Mouse (Mus musculus): ENCODE data around the gene Pitpnc1.

Gene Pitpnc1

DNA sequence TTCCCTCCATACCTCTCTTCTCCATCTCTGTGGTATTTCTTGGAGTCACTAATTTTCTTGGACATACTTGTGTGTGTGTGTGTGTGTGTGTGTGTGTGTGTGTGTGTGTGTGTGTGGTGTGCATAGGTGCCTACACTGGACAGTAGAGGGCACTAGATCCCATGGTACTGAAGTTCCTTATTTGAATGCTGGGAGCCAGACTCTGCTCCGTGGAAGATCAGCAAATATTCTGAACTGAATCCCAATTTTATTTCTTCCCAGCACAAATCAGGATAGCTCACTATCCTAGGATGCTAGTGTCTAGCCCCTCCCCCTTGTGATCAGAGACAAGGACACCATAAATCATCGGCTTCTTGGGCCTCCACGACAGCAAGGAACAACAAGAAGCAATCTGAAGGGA, 148.7 kb downstream of the Pitpnc1 start:
- no peak for DNase-seq

DNA sequence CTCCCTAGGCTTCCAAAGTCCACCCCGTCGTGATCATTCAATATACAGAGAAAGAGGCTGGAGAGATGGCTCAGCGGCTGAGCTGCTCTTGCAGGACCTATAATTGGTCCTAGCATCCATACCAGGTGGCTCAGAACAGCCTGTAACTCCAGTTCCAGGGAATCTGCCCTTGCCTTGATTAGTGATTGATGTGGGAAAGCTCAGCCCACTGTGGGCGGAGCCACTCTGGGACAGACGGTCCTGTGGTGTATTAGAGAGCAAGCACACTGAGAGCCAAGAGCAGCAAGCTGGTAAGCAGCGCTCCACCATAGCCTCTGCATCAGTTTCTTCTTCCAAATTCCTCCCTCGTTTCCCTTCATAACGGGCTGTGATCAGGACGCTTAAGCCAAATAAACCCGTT, 150.6 kb downstream of the Pitpnc1 start:
- no peak for DNase-seq

DNA sequence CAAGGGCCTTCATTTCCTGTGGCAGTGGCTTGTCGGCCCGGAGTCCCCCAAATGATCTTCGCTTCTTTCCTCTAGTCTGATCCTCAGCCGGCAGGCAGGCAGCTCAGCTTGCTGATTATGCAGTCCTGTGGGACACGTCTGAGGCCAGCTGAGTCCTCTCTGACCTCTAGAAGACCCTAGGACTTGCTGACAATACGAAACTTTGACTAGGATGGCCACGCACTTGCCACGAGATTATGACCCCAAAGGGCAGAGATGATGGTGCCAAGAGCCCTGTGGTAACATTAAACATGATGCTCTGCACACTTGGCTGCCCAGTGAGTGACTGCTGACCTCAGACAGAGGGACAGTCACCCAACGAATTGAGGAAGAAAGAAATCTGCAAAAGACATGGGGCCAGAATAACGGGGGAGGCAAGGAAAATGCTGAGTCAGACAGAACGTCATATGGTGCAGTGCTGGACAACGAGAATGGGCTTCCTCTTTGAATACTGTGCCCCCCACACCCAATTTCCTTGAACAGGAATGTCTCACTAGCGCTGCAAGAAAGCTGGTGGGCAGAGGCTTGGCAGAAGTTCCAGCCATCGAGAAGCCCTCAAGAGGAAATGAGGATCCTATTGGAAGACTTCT, 152.7 kb downstream of the Pitpnc1 start:
- peak in 1 of 2 experiments; percentile 6 for DNase-seq

DNA sequence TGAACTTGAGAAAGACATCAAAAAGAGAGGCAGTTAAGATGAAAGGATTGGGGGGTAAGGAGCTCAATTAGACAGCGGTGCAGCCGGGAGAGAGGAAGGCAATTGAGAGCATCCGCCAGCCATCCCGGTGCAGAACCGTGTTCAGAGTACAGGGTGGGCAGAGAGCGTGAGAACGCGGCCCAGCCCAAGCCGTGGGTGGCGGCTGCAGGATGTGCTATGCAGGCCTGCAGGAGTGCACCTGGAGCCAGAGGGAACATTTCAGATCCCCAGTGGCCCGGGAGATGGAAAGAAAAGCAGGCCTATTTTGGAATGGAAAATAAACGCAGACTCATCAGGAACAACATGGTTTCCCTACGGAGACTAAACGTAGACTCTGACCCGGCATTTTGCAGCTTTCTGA, 155.0 kb downstream of the Pitpnc1 start:
- no peak for DNase-seq

DNA sequence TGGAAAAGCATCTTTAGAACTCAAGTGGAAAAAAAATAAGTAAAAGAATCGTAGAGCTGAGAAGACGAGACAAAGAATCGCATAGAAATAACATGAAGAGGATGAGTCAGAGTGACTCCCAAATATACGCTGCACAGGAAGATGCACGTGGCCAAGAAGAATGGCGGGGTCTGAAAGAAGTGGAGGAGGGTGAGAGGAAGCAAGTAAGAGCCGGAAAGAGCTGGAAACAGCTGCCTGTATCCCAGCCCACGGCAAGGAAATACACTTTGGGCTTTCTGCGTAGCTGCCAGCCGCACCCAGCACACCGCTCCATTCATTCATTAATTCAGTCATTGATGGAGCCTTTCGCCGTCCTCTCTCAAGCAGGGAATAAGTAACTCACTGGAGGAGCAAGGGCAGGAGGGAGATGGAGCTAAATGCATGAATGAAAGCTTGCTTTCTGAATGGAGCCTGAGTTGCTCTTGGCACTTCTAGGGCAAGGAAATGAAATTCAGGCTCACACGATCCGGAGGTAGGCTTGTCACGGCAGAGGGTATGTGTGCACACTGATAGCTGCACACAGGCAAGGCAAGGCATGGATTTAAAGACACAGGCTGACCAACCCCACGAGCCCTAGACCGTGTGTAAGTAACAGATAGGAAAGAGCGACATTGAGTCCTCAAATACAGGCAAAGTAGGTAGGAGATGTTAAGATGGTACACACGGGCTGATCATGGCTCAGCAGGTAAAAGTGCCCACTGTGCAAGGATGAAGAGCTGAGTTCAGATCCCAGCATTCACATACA, 160.0 kb downstream of the Pitpnc1 start:
- DNase-seq = no peak

DNA sequence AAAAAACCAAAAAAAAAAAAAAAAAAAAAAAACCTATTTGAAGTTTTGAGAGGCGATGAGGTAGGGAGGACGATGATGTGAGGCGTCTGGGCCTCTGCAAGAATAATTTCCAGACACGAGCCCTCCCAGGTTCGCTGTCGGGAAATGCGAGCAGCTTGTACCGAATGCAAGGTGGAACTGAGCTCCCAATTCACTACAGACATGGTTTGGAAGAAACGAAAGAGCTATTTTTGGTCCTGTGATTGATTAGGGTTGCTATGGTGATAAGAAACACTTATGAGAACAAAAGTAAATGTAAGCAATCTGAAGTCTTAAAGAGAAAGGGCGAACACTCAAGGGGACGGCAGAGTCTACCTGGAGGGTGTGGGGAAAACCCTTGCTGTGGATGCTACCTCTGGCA, 164.3 kb downstream of the Pitpnc1 start:
- no peak for DNase-seq

DNA sequence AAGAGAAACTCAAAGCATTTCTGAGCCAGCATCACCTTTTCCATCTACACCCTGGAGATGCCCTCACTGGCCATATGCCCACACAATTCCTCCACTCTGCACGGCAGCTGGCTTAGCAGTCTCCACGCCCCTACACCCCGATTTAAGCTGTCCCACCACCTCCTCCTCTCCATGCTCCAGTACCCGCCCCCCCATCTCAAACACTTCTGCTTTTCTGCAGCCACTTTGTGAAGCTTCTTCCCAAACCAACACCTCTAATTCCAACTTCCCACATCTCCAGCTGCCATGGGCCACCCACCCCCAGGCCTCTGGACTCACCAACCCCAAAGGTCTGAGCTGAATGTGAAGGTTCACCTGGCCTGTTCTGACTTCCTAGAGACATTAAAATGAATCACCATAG, 168.4 kb downstream of the Pitpnc1 start:
- no peak for DNase-seq

DNA sequence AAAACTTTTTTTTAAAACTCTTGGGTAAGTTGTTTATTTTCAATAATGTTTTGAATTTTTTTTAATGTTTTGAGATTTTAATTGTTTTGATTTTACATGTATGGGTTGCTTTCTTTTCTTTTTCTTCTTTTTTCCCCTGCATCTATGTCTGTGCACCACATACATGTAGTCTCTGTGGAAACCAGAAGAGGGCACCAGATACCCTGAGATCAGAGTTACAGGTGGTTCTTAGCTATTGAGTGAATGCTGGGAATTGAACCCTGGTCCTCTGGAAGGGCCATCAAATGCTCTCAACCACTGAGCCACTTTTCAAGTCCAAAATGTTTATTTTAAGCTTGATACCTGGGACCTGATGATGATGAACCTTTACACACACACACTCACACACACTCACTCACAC, 170.3 kb downstream of the Pitpnc1 start:
- DNase-seq = no peak

DNA sequence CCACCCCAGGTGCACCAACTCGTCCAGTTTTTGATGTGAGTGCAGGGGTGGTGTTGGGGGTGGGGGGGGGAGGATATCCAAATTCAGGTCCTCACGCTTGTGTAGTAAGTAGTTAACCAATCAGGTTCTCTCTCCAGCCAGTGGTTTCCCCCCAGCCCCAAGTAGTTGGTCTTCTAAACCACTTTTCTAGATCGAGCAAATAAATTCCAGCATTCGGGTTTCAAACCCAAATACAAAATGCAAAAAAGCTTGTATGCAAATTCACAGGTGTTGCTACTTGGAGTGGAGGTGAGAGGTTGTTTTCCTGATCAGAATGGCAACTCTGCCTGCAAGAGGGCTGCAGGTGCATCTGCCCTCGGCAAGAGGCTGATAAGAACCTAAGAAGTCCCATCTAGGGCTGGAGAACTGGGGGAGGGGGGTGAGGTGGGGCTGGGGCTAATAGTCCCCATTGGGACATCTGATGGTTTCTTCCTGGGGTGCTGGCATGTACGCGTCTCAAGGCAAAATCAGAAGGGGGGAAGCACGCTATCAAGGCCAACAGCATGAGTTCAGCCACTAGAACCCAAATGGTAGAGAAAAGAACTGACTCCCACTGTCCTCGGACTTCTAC, 170.9 kb downstream of the Pitpnc1 start:
- DNase-seq = no peak

DNA sequence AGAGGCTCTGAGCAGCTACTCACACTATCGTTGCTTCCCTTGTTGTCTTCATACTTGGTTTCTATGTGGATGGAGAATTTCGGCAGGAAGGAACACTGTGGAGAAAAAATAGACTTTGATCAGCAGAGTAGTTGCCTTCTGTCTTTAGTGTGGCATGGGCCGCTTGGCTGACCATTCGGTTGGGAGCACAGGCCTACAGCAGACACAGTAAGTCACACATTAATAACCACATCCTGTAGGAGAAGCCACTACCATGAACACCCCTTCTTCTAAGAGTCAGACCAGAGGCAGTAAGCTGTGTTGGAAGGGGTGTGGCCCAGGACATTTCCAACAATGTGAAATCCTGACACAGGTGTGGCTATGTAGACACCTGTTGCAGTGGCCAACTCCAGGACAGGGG, 174.3 kb downstream of the Pitpnc1 start:
- no peak for DNase-seq

DNA sequence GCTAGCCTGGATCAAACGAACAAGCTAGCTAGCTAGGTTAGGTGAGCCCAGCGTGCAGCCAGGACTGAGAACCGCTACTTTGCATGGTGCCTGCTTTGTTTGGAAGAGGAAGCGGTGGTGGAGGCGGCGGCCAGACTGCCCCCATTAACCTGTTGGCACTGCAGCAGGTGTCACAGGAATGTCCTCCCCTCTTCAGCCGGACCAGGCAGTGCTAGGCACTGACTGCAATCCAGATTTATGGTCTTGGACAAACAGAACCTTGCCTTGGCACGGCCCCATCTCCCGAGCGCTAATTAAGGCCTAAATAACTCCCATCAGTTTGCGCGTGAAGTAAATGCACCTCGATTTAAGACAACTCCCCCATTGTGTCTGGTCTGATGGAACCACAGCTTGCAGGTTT, 178.5 kb downstream of the Pitpnc1 start:
- no peak for DNase-seq

DNA sequence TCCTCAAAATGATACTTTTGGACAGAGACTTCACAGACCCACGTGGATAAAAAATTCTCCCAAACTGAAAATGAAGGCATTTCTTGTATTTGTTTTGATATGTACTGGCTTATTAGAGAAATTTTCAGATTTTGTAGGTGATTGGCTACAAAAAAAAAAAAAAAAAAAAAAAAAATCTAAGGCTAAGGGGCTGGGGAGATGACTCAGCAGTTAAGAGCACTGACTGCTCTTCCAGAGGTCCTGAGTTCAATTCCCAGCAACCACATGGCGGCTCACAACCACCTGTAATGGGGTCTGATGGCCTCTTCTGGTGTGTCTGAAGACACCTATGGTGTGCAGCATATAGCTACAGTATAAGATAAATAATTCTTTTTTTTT, 182.3 kb downstream of the Pitpnc1 start:
- DNase-seq = no peak

DNA sequence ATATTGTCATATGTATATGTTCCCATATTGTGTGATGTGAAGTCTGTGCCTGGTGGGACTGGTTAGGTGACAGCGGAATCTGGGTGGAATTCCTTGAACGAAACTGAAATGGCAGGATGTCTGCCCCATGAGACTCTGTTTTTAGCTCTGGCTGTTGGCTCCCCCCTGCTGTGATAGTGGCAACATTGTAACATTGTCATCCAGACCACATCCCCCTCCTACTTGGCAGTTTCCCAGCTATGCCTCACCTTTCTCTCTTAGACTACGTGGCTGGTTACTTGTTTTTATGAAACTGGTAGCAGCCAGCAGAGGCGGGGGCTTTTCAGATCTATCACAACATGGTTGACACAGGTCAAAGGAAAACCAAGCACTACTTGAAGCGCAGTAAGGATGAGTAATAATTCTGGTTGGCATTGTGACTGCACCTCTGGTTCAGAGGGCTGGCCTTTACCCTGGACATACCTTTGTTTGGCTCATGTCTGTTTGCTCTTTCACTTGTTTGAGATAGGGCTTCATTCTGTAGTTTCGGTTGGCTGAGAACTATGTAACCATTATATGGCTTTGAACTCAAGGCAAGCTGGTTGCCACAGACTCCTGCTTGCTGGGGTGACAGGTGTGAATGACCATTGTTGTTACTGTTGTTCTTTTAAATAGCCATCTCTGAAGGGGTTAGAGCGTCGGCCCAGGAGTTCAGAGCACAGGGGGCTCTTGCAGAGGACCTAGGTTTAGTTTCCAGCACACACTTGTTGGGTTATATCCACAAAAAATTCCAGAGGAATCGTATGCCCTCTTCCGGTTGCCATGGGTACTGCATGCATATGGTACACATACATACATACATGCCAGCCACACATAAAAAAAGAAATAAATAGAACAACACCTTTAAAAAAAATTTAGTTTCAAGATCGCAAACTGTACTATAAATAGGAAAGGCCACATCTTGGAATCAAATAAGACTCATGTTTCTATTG, 183.0 kb downstream of the Pitpnc1 start:
- no peak for DNase-seq

DNA sequence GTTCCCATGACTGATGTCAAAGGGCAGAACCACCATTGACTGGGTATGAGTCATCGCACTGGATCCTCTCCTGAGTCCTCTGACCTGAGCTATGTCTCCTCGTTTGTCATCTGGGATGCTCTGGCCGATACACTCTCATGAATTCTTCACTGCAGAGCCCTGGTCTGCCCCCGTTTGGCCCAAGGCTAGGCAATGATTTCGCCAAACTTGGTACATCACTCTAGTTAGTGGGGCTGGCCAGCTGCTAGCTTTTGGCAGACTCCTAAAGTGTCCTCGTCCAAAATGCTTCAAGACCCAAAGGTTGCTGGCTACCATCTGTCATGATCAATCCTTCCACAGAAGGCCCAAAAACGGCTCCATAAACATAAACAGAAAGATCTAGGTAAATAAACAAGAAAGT, 184.8 kb downstream of the Pitpnc1 start:
- DNase-seq = no peak

DNA sequence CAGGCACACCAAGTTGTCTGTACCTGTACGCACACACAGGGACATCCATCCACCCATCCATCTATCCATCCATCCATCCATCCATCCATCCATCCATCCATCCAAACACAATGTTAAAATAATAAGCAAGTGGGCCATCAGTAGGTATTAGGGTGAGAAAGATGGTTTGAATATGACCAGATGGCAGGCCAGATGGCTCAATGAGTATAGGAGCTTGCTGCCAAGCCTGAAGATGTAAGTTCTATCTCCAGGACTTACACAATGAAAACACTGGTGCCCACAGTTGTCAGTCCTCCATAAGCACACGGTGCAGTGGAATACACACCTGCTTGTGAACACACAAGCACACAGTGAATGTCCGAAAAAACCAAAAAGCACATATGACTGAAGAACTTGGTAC, 186.9 kb downstream of the Pitpnc1 start:
- no peak for DNase-seq

DNA sequence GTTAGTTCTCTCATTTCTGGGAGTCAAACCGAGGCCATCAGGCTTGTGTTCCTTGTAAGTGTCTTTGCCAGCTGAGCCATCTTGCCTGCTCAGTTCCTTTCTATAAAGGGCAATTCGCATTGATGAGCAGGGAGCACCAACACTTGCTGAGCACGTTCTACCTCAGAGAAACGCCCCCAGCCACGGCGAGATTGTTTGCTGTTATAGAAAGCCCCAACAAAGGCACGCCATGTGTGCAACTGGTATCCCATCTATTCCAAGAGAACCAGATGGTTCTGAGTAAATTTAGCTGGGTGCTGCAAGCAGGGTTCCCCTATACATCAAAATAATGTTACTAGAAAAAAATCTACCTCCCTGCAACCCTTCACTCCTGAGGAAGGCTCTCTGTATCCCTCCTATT, 188.0 kb downstream of the Pitpnc1 start:
- DNase-seq = no peak

DNA sequence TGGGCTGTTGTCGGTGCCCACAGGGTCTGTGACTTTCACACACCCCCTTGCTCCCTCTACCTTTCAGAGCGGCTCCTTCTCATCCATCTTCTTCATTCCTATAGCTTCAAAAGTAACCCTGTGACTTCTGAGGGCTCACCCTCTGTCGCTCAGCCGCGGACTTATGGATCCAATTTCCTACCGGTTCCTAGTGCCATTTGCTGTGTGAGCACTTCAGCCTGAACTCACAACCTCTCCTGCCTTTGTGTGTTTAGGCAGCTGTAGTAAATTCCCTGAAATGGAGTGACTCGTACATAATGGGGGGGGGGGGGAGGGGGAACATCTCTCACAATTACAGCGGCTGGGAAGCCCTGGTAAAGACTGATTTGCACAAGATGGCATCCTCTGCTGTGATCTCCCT, 191.2 kb downstream of the Pitpnc1 start:
- no peak for DNase-seq

DNA sequence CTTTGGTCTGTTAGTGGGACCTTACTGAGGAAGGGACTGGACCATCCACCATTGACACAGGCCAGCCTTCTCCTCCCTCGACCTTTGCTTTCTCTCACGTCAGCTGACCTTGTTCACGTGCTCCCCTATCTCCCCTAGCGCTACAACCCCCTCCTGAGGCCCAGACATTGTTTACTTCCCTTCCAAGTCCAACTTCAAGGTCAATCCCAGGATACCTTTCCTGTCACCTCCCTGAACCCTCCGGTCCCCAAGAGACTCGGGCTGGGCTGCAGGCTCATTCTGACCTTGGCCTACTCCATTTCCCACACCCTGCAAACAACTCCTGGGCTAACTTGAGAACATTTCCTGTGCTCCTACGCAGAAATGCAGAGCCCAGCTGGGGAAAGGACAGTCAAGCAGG, 193.6 kb downstream of the Pitpnc1 start:
- DNase-seq = no peak

DNA sequence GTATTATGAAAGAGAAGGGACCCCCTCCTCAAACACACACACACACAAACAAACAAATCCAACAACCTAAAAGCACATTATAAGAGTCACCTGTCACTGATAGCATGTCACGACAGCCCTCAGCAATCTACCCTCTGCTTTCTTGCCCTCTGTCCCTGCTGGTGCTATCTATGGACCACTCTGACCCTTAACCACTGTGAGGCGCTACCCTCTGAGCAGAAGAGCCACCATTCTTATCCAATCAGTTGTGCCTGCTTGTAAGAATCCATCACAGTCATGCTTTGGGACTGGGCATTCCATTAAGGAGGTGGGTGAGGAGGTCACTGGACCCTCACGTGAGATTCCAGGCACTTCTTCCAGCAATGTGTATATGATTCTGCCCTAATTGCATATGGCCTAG, 194.2 kb downstream of the Pitpnc1 start:
- no peak for DNase-seq

DNA sequence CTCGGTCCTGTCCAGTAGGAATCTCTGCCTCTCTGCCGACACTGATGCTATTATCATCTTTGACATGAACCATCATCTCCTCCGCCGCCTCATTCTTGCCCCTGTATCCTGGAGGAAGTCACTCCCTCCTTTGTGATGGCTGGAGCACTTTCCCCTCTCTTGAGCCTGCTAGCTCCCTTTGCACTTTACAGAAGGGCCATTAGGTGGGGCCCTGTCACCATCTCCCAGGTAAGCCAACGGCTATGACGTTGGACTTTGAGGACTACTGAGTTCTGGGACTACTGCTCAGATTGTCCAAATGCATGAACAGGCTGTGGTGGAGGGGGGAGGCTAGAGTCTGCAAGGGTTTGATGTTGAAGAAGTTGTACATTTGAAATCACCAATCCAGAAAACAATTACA, 194.6 kb downstream of the Pitpnc1 start:
- DNase-seq = no peak

DNA sequence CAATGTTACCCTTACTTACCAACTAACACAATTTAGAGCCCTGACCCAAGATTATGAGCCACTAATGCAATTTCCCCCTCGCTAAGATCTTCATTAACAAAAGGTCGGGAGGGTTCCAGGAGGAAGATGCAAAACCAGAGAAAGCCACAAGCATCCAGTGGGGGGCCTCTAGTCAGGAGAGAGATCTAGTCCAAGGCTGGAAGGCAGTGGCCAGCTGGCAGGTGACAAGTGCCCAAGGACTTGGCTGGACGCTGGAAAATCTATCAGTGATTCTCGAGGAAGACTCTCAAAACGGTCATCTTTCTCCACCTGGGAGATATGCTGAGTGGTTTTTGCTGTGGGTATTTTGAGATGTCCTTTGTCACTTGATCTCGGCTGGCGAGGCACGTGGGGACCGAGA, 196.3 kb downstream of the Pitpnc1 start:
- DNase-seq = no peak

DNA sequence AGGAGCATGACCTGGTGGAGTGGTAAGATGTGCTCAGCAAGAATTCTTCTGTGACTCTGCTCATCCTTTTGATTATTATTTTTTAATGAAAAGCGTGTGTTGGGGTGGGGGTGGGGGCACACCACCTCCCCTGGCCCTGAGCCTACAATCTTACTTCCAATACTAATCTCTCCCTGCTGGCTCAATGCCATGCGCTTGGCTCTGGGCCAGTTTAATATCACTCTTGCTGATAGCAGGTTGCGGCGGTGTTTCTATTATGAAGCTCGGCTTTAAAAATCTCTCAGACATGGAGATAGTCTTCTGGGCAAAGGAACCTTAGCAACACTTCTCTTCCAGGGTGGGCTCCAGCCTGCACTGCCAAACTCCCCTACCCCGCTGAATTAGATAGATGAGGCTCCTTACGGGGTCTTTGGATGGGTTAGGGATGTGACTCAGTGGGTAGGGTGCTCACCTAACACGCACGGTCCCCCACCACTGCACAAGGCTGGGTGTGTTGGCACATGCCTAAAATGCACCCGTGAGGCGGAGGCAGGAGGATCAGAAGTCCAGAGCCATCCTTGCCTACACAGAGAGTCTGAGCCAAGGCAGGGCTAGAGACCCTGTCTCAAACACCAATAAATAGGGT, 198.0 kb downstream of the Pitpnc1 start:
- no peak for DNase-seq

DNA sequence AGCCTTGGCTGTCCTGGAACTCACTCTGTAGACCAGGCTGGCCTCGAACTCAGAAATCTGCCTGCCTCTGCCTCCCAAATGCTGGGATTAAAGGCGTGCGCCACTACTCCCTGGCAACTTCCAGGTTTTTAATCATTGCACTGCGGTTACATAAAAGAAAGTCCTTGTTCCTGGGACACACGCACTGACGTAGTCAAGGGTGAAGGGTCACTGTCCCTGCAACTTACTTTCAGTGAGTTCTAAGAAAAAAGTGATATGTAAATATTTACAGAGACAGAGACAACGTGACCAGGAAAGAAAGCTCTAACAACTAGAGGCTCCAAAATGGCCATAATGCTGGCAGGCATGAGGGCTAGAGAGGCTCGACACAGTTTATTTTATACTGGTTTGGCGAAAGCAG, 199.9 kb downstream of the Pitpnc1 start:
- no peak for DNase-seq

All from thymus, adult 18-20 months (tissue).